Mouse (Mus musculus): ENCODE data around the gene Krt222. TPM values are rescaled to one million over a fixed set of nuclear protein-coding genes. Genes with fewer than 3 reads are reported as not detected.

The Krt222 gene
- polyA plus RNA-seq, 1 experiment from 2014 or later = 4.1 TPM

GRCm38 (mm10) chr11:99207449-99207848 lies 36.4 kb downstream of the Krt222 start:
- H3K9ac ChIP-seq = no peak overlapping the region
- H3K9me3 ChIP-seq = no peaks in the 10 kb centered on the region
- ATAC-seq (ENCODE audit: low FRiP score) = no peak
- no peak overlapping the region for H3K27ac ChIP-seq
- 32% methylated on average over 2 of the region's 2 CpGs for WGBS
- H3K36me3 ChIP-seq = peaks cover 36% of the 10 kb centered on the region
- H3K4me2 ChIP-seq = no peak overlapping the region
- H3K4me1 ChIP-seq (replicated peaks) = no peaks in the 10 kb centered on the region
- H3K27me3 ChIP-seq = no peaks in the 10 kb centered on the region
- no peak overlapping the region for H3K4me3 ChIP-seq

GRCm38 (mm10) chr11:99206954-99207353 lies 36.9 kb downstream of the Krt222 start:
- H3K4me2 ChIP-seq = no peak overlapping the region
- no peaks in the 10 kb centered on the region for H3K4me1 ChIP-seq (replicated peaks)
- no peak for ATAC-seq (ENCODE audit: low FRiP score)
- 44% methylated on average over 2 of the region's 2 CpGs for whole genome bisulfite sequencing
- no peak overlapping the region for H3K4me3 ChIP-seq
- no peak overlapping the region for H3K27ac ChIP-seq
- H3K27me3 ChIP-seq = no peaks in the 10 kb centered on the region
- no peak overlapping the region for H3K9ac ChIP-seq
- no peaks in the 10 kb centered on the region for H3K9me3 ChIP-seq
- H3K36me3 ChIP-seq = peaks cover 31% of the 10 kb centered on the region

GRCm38 (mm10) chr11:99189154-99189582 lies 54.7 kb downstream of the Krt222 start:
- Histone ChIP-seq H3K4me3 (no peak overlapping the region), H3K27ac (no peak overlapping the region), H3K9me3 (no peaks in the 10 kb centered on the region), H3K4me1 (replicated peaks) (no peaks in the 10 kb centered on the region), H3K9ac (no peak overlapping the region), H3K27me3 (peaks cover 9% of the 10 kb centered on the region; the same call in 1 of the 2 replicates), H3K4me2 (no peak overlapping the region), H3K36me3 (no peaks in the 10 kb centered on the region)
- ATAC-seq (ENCODE audit: low FRiP score) = no peak
- WGBS = 24% methylated on average over 14 of the region's 14 CpGs

- H3K4me1 ChIP-seq (replicated peaks) = 0 out of 2 replicates have a peak, but pooled peaks cover 4% of the 10 kb centered on the region
- H3K4me3 ChIP-seq = no peak overlapping the region
- no peak overlapping the region for H3K9ac ChIP-seq
- H3K9me3 ChIP-seq = no peaks in the 10 kb centered on the region
- WGBS = 92% methylated on average over 4 of the region's 4 CpGs
- no peak overlapping the region for H3K27ac ChIP-seq
- no peaks in the 10 kb centered on the region for H3K36me3 ChIP-seq
- H3K27me3 ChIP-seq = peaks cover 9% of the 10 kb centered on the region; the same call in 1 of the 2 replicates
- no peak for ATAC-seq (ENCODE audit: low FRiP score)
- H3K4me2 ChIP-seq = no peak overlapping the region
These were observed 56.5 kb downstream of the Krt222 start for GRCm38 (mm10) chr11:99187348-99187747.

GRCm38 (mm10) chr11:99186836-99187235 lies 57.0 kb downstream of the Krt222 start:
- H3K36me3 ChIP-seq = no peaks in the 10 kb centered on the region
- H3K9ac ChIP-seq = no peak overlapping the region
- H3K27ac ChIP-seq = no peak overlapping the region
- H3K4me1 ChIP-seq (replicated peaks) = 0 out of 2 replicates have a peak, but pooled peaks cover 4% of the 10 kb centered on the region
- WGBS = 83% methylated on average over 2 of the region's 2 CpGs
- no peak overlapping the region for H3K4me3 ChIP-seq
- no peak for ATAC-seq (ENCODE audit: low FRiP score)
- H3K27me3 ChIP-seq = peaks cover 9% of the 10 kb centered on the region; the same call in 1 of the 2 replicates
- no peak overlapping the region for H3K4me2 ChIP-seq
- H3K9me3 ChIP-seq = no peaks in the 10 kb centered on the region

Other genes starting within 250 kb of the Krt222 start
- gene Top2a, start 219.9 kb downstream of the Krt222 start, polyA plus RNA-seq (2015; fragmentation: Nextera tagmentation; extraction: Ambion mirVana) = 55.7 and 62.2 TPM in 2 replicates
- gene Igfbp4, start 202.8 kb downstream of the Krt222 start, polyA plus RNA-seq (2015; fragmentation: Nextera tagmentation; extraction: Ambion mirVana) = 194 and 196 TPM in 2 replicates
- 0.17 and 0.19 TPM in 2 replicates for gene Tns4, start 154.8 kb downstream of the Krt222 start, polyA plus RNA-seq (2015; fragmentation: Nextera tagmentation; extraction: Ambion mirVana)
- gene Ccr7, start 89.0 kb downstream of the Krt222 start, polyA plus RNA-seq (2015; fragmentation: Nextera tagmentation; extraction: Ambion mirVana) = not detected in 2 replicates
- gene Smarce1, start 13.1 kb downstream of the Krt222 start, polyA plus RNA-seq (2015; fragmentation: Nextera tagmentation; extraction: Ambion mirVana) = 344 and 354 TPM in 2 replicates
- gene Krt24, start 41.2 kb upstream of the Krt222 start, polyA plus RNA-seq (2015; fragmentation: Nextera tagmentation; extraction: Ambion mirVana) = 0.09 TPM in 1 of 2 replicates, not detected in the other
- gene Krt25, start 78.9 kb upstream of the Krt222 start, polyA plus RNA-seq (2015; fragmentation: Nextera tagmentation; extraction: Ambion mirVana) = 0.19 and 0.35 TPM in 2 replicates
- 0.13 and 0.21 TPM in 2 replicates for gene Krt26, start 93.9 kb upstream of the Krt222 start, polyA plus RNA-seq (2015; fragmentation: Nextera tagmentation; extraction: Ambion mirVana)
- gene Krt27, start 107.0 kb upstream of the Krt222 start, polyA plus RNA-seq (2015; fragmentation: Nextera tagmentation; extraction: Ambion mirVana) = not detected in 2 replicates
- 0.43 and 0.47 TPM in 2 replicates for gene Krt28, start 130.8 kb upstream of the Krt222 start, polyA plus RNA-seq (2015; fragmentation: Nextera tagmentation; extraction: Ambion mirVana)
- 32.7 and 41.6 TPM in 2 replicates for gene Krt10, start 145.3 kb upstream of the Krt222 start, polyA plus RNA-seq (2015; fragmentation: Nextera tagmentation; extraction: Ambion mirVana)
- 0.13 TPM in 1 of 2 replicates, not detected in the other for gene Krt12, start 178.2 kb upstream of the Krt222 start, polyA plus RNA-seq (2015; fragmentation: Nextera tagmentation; extraction: Ambion mirVana)
- 0.17 and 0.22 TPM in 2 replicates for gene Krt20, start 194.1 kb upstream of the Krt222 start, polyA plus RNA-seq (2015; fragmentation: Nextera tagmentation; extraction: Ambion mirVana)
- gene Krt23, start 249.1 kb upstream of the Krt222 start, polyA plus RNA-seq (2015; fragmentation: Nextera tagmentation; extraction: Ambion mirVana) = 0.10 and 0.17 TPM in 2 replicates

Measured in hindbrain, embryonic 13.5 days (tissue).